Mouse (Mus musculus): ENCODE data around the gene Dlat. TPM values are rescaled to one million over a fixed set of nuclear protein-coding genes. Genes with fewer than 3 reads are reported as not detected.

Dlat gene
- total and polyA plus RNA-seq, 3 experiments = 36.1 to 61.3 (median 60.0) TPM

DNA sequence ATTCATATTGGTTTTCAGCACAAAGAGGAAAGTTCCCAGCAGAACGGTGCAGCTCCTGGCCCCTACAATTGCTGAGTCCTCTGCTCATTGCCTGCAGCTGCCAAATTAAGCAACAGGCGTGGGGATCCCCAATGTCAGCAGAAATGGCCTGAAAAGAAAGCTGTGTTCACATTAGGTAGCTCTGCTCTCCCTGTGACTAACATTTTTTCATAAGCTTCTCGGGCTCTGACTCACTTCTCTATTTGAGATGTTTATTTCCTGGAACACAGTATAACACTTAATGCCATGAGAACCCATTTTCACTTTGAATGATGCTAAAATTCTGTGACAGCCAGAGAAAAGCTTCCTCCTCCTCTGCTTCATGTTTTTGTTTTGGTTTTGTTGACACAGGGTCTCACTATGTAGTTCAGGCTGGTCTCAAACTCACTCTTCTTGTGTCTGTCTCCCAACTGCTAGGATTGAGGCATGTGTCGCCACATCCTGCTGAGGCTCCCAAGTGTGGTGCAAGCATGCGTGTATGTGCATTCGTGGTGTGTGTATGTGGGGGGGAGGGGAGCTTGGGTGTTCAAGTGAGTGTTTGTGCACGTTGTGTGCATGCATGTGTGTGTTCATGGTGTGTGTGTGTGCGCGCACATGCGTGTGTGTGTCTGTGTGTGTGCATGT is 68.6 kb downstream of the Dlat start:
- TF ChIP-seq POLR2AphosphoS5 (IDR thresholded peaks at IDR 0.05; ENCODE audit: insufficient replicate concordance, low read depth, low read length) (no peak), GATA1 (IDR thresholded peaks at IDR 0.05; ENCODE audit: borderline replicate concordance, low read length) (no peak), CTCF (IDR thresholded peaks at IDR 0.05; ENCODE audit: low read depth, low read length) (no peak), TAL1 (conservative IDR thresholded peaks at IDR 0.05; ENCODE audit: low read depth, low read length) (no peak), GATA2 (IDR thresholded peaks at IDR 0.05; ENCODE audit: borderline replicate concordance, low read depth, low read length) (no peak)
- no peak overlapping the region for H3K4me3 ChIP-seq (ENCODE audit: low read depth, low read length)
- H3K4me1 ChIP-seq (ENCODE audit: insufficient read depth, low read depth, low read length) = no peaks in the 10 kb centered on the region
- H3K9me3 ChIP-seq (replicated peaks) = no peaks in the 10 kb centered on the region
- no peak for ATAC-seq (ENCODE audit: extremely low read depth, insufficient number of reproducible peaks, low FRiP score, poor library complexity, severe bottlenecking)
- DNase-seq (ENCODE audit: low spot score) = no peak
- H3K27me3 ChIP-seq (ENCODE audit: insufficient read depth, low read length) = peaks cover 19% of the 10 kb centered on the region
- H3K36me3 ChIP-seq (replicated peaks) = peaks cover 26% of the 10 kb centered on the region

- Histone ChIP-seq H3K27me3 (ENCODE audit: insufficient read depth, low read length) (peaks cover 36% of the 10 kb centered on the region), H3K36me3 (replicated peaks) (no peaks in the 10 kb centered on the region), H3K4me1 (ENCODE audit: insufficient read depth, low read depth, low read length) (no peaks in the 10 kb centered on the region), H3K4me3 (ENCODE audit: low read depth, low read length) (no peak overlapping the region), H3K9me3 (replicated peaks) (no peaks in the 10 kb centered on the region)
- ATAC-seq (ENCODE audit: extremely low read depth, insufficient number of reproducible peaks, low FRiP score, poor library complexity, severe bottlenecking) (no peak), DNase-seq (ENCODE audit: low spot score) (no peak)
- TF ChIP-seq GATA1 (IDR thresholded peaks at IDR 0.05; ENCODE audit: borderline replicate concordance, low read length) = no peak
- TF ChIP-seq TAL1 (conservative IDR thresholded peaks at IDR 0.05; ENCODE audit: low read depth, low read length) = no peak
- TF ChIP-seq GATA2 (IDR thresholded peaks at IDR 0.05; ENCODE audit: borderline replicate concordance, low read depth, low read length) = no peak
- TF ChIP-seq POLR2AphosphoS5 (IDR thresholded peaks at IDR 0.05; ENCODE audit: insufficient replicate concordance, low read depth, low read length) = no peak
- no peak for TF ChIP-seq CTCF (IDR thresholded peaks at IDR 0.05; ENCODE audit: low read depth, low read length)
Measured at GRCm38 (mm10) chr9:50586955-50587354, 72.6 kb downstream of the Dlat start.

- H3K4me3 ChIP-seq (ENCODE audit: low read depth, low read length) = no peak overlapping the region
- TF ChIP-seq TAL1 (conservative IDR thresholded peaks at IDR 0.05; ENCODE audit: low read depth, low read length) = no peak
- no peak for TF ChIP-seq GATA1 (IDR thresholded peaks at IDR 0.05; ENCODE audit: borderline replicate concordance, low read length)
- TF ChIP-seq POLR2AphosphoS5 (IDR thresholded peaks at IDR 0.05; ENCODE audit: insufficient replicate concordance, low read depth, low read length) = no peak
- no peak for TF ChIP-seq GATA2 (IDR thresholded peaks at IDR 0.05; ENCODE audit: borderline replicate concordance, low read depth, low read length)
- H3K4me1 ChIP-seq (ENCODE audit: insufficient read depth, low read depth, low read length) = no peaks in the 10 kb centered on the region
- no peaks in the 10 kb centered on the region for H3K36me3 ChIP-seq (replicated peaks)
- H3K27me3 ChIP-seq (ENCODE audit: insufficient read depth, low read length) = peaks cover 36% of the 10 kb centered on the region
- H3K9me3 ChIP-seq (replicated peaks) = no peaks in the 10 kb centered on the region
- ATAC-seq (ENCODE audit: extremely low read depth, insufficient number of reproducible peaks, low FRiP score, poor library complexity, severe bottlenecking) (no peak), DNase-seq (ENCODE audit: low spot score) (no peak)
Measured at GRCm38 (mm10) chr9:50585145-50585818, 74.3 kb downstream of the Dlat start.

Other genes with a start within 250 kb of the Dlat start
- not detected in 2 replicates for gene Plet1, start 165.3 kb downstream of the Dlat start, total RNA-seq (2014; fragmentation: Nextera tagmentation)
- 0.17 TPM in 1 of 2 replicates, not detected in the other for gene Plet1, start 165.3 kb downstream of the Dlat start, total RNA-seq (2017)
- 0.08 TPM in 1 of 2 replicates, not detected in the other for gene Plet1, start 165.3 kb downstream of the Dlat start, polyA plus RNA-seq (2012)
- 43.9 and 48.2 TPM in 2 replicates for gene Pts, start 131.1 kb downstream of the Dlat start, total RNA-seq (2014; fragmentation: Nextera tagmentation)
- 52.3 and 59.4 TPM in 2 replicates for gene Pts, start 131.1 kb downstream of the Dlat start, total RNA-seq (2017)
- 7.1 and 14.6 TPM in 2 replicates for gene Pts, start 131.1 kb downstream of the Dlat start, polyA plus RNA-seq (2012)
- gene Il18, start 105.0 kb downstream of the Dlat start, total RNA-seq (2014; fragmentation: Nextera tagmentation) = not detected in 2 replicates
- not detected in 2 replicates for gene Il18, start 105.0 kb downstream of the Dlat start, total RNA-seq (2017)
- not detected in 2 replicates for gene Il18, start 105.0 kb downstream of the Dlat start, polyA plus RNA-seq (2012)
- 0.34 TPM in 1 of 2 replicates, not detected in the other for gene Bco2, start 104.6 kb downstream of the Dlat start, total RNA-seq (2014; fragmentation: Nextera tagmentation)
- 0.11 TPM in 1 of 2 replicates, not detected in the other for gene Bco2, start 104.6 kb downstream of the Dlat start, total RNA-seq (2017)
- not detected in 2 replicates for gene Bco2, start 104.6 kb downstream of the Dlat start, polyA plus RNA-seq (2012)
- not detected in 2 replicates for gene Tex12, start 98.5 kb downstream of the Dlat start, total RNA-seq (2014; fragmentation: Nextera tagmentation)
- gene Tex12, start 98.5 kb downstream of the Dlat start, total RNA-seq (2017) = not detected in 2 replicates
- gene Tex12, start 98.5 kb downstream of the Dlat start, polyA plus RNA-seq (2012) = not detected in 2 replicates
- gene Sdhd, start 56.0 kb downstream of the Dlat start, total RNA-seq (2014; fragmentation: Nextera tagmentation) = 103 and 109 TPM in 2 replicates
- gene Sdhd, start 56.0 kb downstream of the Dlat start, total RNA-seq (2017) = 267 and 296 TPM in 2 replicates
- gene Sdhd, start 56.0 kb downstream of the Dlat start, polyA plus RNA-seq (2012) = 32.3 and 45.2 TPM in 2 replicates
- gene Timm8b, start 55.9 kb downstream of the Dlat start, total RNA-seq (2014; fragmentation: Nextera tagmentation) = 88.9 and 111 TPM in 2 replicates
- gene Timm8b, start 55.9 kb downstream of the Dlat start, total RNA-seq (2017) = 353 and 447 TPM in 2 replicates
- gene Timm8b, start 55.9 kb downstream of the Dlat start, polyA plus RNA-seq (2012) = 11.1 and 14.8 TPM in 2 replicates
- 3.6 and 3.7 TPM in 2 replicates for gene Pih1d2, start 42.5 kb downstream of the Dlat start, total RNA-seq (2014; fragmentation: Nextera tagmentation)
- gene Pih1d2, start 42.5 kb downstream of the Dlat start, total RNA-seq (2017) = 2.5 and 6.5 TPM in 2 replicates
- 0.39 and 0.41 TPM in 2 replicates for gene Pih1d2, start 42.5 kb downstream of the Dlat start, polyA plus RNA-seq (2012)
- 45.5 and 49.7 TPM in 2 replicates for gene Nkapd1, start 42.3 kb downstream of the Dlat start, total RNA-seq (2014; fragmentation: Nextera tagmentation)
- gene Nkapd1, start 42.3 kb downstream of the Dlat start, total RNA-seq (2017) = 24.6 and 31.0 TPM in 2 replicates
- 8.0 and 9.7 TPM in 2 replicates for gene Nkapd1, start 42.3 kb downstream of the Dlat start, polyA plus RNA-seq (2012)
- not detected in 2 replicates for gene Dixdc1, start 79.7 kb upstream of the Dlat start, total RNA-seq (2014; fragmentation: Nextera tagmentation)
- under 0.01 and 0.27 TPM in 2 replicates for gene Dixdc1, start 79.7 kb upstream of the Dlat start, total RNA-seq (2017)
- not detected in 2 replicates for gene Dixdc1, start 79.7 kb upstream of the Dlat start, polyA plus RNA-seq (2012)
- not detected in 2 replicates for gene 2310030G06Rik, start 86.8 kb upstream of the Dlat start, total RNA-seq (2014; fragmentation: Nextera tagmentation)
- 0.58 and 1.1 TPM in 2 replicates for gene 2310030G06Rik, start 86.8 kb upstream of the Dlat start, total RNA-seq (2017)
- gene 2310030G06Rik, start 86.8 kb upstream of the Dlat start, polyA plus RNA-seq (2012) = not detected in 2 replicates
- gene Cryab, start 91.5 kb upstream of the Dlat start, total RNA-seq (2014; fragmentation: Nextera tagmentation) = not detected in 2 replicates
- gene Cryab, start 91.5 kb upstream of the Dlat start, total RNA-seq (2017) = 0.11 TPM in 1 of 2 replicates, not detected in the other
- gene Cryab, start 91.5 kb upstream of the Dlat start, polyA plus RNA-seq (2012) = not detected in 2 replicates
- gene Hspb2, start 92.6 kb upstream of the Dlat start, total RNA-seq (2014; fragmentation: Nextera tagmentation) = not detected in 2 replicates
- gene Hspb2, start 92.6 kb upstream of the Dlat start, total RNA-seq (2017) = not detected in 2 replicates
- gene Hspb2, start 92.6 kb upstream of the Dlat start, polyA plus RNA-seq (2012) = not detected in 2 replicates
- 6.4 and 13.3 TPM in 2 replicates for gene Fdxacb1, start 108.5 kb upstream of the Dlat start, total RNA-seq (2014; fragmentation: Nextera tagmentation)
- gene Fdxacb1, start 108.5 kb upstream of the Dlat start, total RNA-seq (2017) = 9.1 and 9.2 TPM in 2 replicates
- 1.0 and 1.7 TPM in 2 replicates for gene Fdxacb1, start 108.5 kb upstream of the Dlat start, polyA plus RNA-seq (2012)
- 29.3 and 35.3 TPM in 2 replicates for gene Alg9, start 115.2 kb upstream of the Dlat start, total RNA-seq (2014; fragmentation: Nextera tagmentation)
- 20.6 and 21.9 TPM in 2 replicates for gene Alg9, start 115.2 kb upstream of the Dlat start, total RNA-seq (2017)
- gene Alg9, start 115.2 kb upstream of the Dlat start, polyA plus RNA-seq (2012) = 14.8 and 18.0 TPM in 2 replicates
- 59.2 and 70.6 TPM in 2 replicates for gene 1110032A03Rik, start 115.7 kb upstream of the Dlat start, total RNA-seq (2014; fragmentation: Nextera tagmentation)
- gene 1110032A03Rik, start 115.7 kb upstream of the Dlat start, total RNA-seq (2017) = 23.1 and 23.5 TPM in 2 replicates
- 1.2 and 2.0 TPM in 2 replicates for gene 1110032A03Rik, start 115.7 kb upstream of the Dlat start, polyA plus RNA-seq (2012)
- gene Ppp2r1b, start 185.5 kb upstream of the Dlat start, total RNA-seq (2014; fragmentation: Nextera tagmentation) = 57.7 and 68.7 TPM in 2 replicates
- 82.9 and 93.0 TPM in 2 replicates for gene Ppp2r1b, start 185.5 kb upstream of the Dlat start, total RNA-seq (2017)
- gene Ppp2r1b, start 185.5 kb upstream of the Dlat start, polyA plus RNA-seq (2012) = 18.9 and 21.3 TPM in 2 replicates

Measured in G1E (cell line).